Mouse (Mus musculus): ENCODE results near the gene Fbxw20. TPM values are rescaled to one million over a fixed set of nuclear protein-coding genes. Genes with fewer than 3 reads are reported as not detected.
"Not testable (repeated sequence)": the region's sequence is repeated elsewhere in the genome, so short reads cannot be mapped to it uniquely, and the experiment has no call there.

Fbxw20 gene
- not detected in 2 replicates for polyA plus RNA-seq (2015; fragmentation: Nextera tagmentation; extraction: Ambion mirVana)

DNA sequence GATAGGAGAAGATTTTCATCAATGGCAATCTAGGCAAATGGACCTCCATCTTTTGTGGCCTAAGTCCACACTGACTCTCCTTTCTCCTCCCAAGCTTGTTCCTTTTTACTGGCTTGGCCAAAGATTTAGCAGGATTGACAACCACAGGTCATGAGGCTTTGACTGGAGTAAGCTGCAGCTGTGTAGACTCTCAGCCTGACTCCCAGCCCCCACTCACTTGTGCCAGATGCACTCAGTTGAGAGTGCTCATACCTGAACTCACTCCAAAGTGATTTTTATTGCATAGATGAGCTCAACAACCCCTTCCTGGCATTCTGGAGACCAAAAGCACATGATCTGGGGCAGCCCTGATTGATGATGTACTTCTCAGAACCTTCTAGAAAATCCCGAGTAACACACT lies at the start of gene Fbxw20:
Gene Fbxw20 (minus strand): TSS at position 101 of the 400 bp plus-strand sequence.
- Histone ChIP-seq H3K27ac (replicated peaks) (no peak within 1 kb of the TSS), H3K27me3 (no peaks in the 10 kb centered on the region), H3K9ac (no peak within 1 kb of the TSS), H3K9me3 (no peaks in the 10 kb centered on the region), H3K36me3 (no peaks in the 10 kb centered on the region), H3K4me3 (no peak within 1 kb of the TSS), H3K4me1 (replicated peaks) (no peaks in the 10 kb centered on the region), H3K4me2 (no peak within 1 kb of the TSS)
- ATAC-seq (ENCODE audit: low read depth), result no peak
- 93% methylated on average over 1 of the region's 1 CpGs for WGBS

DNA sequence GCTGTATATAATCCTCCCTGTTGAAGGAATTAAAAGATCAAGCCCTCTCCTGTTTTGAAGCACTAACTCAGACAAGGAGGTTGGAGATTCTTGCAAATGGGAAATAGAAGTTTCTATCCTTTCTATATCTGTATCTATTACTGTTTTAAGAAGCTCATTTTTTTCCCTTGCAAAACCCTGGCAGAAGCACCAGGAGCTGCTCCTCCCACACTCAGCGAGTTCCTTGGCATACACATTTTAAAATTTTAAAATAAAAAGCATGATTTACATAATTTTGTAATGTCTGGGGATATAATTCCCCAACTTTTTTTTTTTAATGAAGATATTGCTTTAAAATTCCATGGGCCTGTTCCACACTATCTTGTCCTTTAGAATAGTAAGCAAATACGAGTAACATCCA lies 28.5 kb upstream of the Fbxw20 start:
- H3K9me3 ChIP-seq, result no peaks in the 10 kb centered on the region
- 70% methylated on average over 2 of the region's 2 CpGs for WGBS
- ATAC-seq (ENCODE audit: low read depth), result no peak
- H3K4me1 ChIP-seq (replicated peaks), result no peaks in the 10 kb centered on the region
- H3K4me2 ChIP-seq, result no peak overlapping the region
- no peaks in the 10 kb centered on the region for H3K27me3 ChIP-seq
- H3K27ac ChIP-seq (replicated peaks), result no peak overlapping the region
- H3K4me3 ChIP-seq, result no peak overlapping the region
- no peak overlapping the region for H3K9ac ChIP-seq
- no peaks in the 10 kb centered on the region for H3K36me3 ChIP-seq

DNA sequence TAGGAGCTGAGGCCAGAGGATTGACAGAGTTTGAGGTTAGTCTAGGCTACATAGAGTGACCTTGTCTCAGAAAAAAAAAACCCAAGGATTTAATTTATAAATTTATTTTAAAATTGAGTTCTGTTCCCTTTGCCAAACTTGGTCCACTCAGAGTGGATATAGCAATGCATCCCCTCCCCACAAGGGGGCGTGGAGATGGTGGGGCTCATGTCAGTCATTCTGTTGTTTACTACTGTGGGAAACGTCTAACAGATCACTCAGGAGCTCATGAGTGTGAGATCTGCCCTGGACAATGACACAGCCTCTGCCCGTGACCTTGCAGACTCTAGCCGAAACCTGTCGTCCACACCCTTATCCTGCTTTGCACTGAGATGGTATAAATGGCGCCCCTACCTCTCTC lies 16.1 kb downstream of the Fbxw20 start:
- Histone ChIP-seq H3K9me3 (no peaks in the 10 kb centered on the region), H3K27ac (replicated peaks) (no peak overlapping the region)
- no peak for ATAC-seq (ENCODE audit: low read depth)

DNA sequence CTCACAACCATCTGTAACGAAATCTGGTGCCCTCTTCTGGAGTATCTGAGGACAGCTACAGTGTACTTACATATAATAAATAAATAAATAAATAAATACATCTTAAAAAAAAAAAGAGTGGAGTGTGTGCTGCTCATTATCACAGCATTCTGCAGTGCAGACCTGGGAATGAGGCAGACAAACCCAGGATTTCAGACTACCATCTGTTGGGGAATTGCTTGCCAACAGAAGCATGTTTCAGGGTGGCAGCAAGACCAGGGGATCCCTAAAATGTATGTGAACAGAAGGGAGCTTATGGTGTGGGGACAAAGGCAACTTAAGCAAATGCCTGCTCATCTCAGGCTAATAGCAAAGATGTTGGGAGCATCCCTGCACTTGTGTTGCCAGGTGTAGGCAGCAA lies 33.2 kb downstream of the Fbxw20 start:
- H3K36me3 ChIP-seq; H3K27ac ChIP-seq (replicated peaks); H3K4me1 ChIP-seq (replicated peaks); H3K9ac ChIP-seq; H3K4me2 ChIP-seq; H3K27me3 ChIP-seq; H3K9me3 ChIP-seq; ATAC-seq (ENCODE audit: low read depth); H3K4me3 ChIP-seq: not testable (repeated sequence)
- 65% methylated on average over 1 of the region's 1 CpGs for WGBS

More for the DNA sequence above, 16.1 kb downstream of the Fbxw20 start:
- no peaks in the 10 kb centered on the region for H3K36me3 ChIP-seq
- H3K27me3 ChIP-seq, result no peaks in the 10 kb centered on the region
- 73% methylated on average over 6 of the region's 6 CpGs for WGBS
- H3K4me3 ChIP-seq, result no peak overlapping the region
- no peak overlapping the region for H3K4me2 ChIP-seq
- H3K4me1 ChIP-seq (replicated peaks), result no peaks in the 10 kb centered on the region
- no peak overlapping the region for H3K9ac ChIP-seq

- H3K4me1 ChIP-seq (replicated peaks), result no peaks in the 10 kb centered on the region
- no peak overlapping the region for H3K9ac ChIP-seq
- 94% methylated on average over 1 of the region's 1 CpGs for WGBS
- H3K27ac ChIP-seq (replicated peaks), result no peak overlapping the region
- no peak for ATAC-seq (ENCODE audit: low read depth)
- no peak overlapping the region for H3K4me2 ChIP-seq
- H3K27me3 ChIP-seq, result no peaks in the 10 kb centered on the region
- no peak overlapping the region for H3K4me3 ChIP-seq
- no peaks in the 10 kb centered on the region for H3K9me3 ChIP-seq
- no peaks in the 10 kb centered on the region for H3K36me3 ChIP-seq
These were observed 34.2 kb downstream of the Fbxw20 start for GRCm38 (mm10) chr9:109200349-109200748.

DNA sequence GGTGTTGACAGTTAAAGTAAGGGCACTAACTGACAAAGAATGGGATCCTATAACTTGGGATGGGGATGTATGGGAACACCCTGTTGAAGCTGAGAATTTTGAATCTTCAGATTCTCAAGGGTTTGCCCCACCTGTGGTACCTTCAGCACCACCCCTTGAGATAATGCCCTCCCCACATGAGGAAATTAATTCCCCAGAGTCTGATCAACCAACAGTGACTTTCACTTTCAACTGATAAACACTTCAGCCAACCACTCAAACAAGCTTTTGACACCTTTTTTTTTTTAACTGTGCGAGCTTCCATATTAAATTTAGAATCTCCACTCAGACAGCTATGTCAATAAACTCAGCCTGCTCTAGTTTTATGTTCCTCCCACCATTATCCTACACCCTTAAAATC lies 35.2 kb downstream of the Fbxw20 start:
- no peaks in the 10 kb centered on the region for H3K9me3 ChIP-seq
- 74% methylated on average over 1 of the region's 1 CpGs for WGBS
- H3K4me3 ChIP-seq, result no peak overlapping the region
- H3K9ac ChIP-seq, result no peak overlapping the region
- H3K27ac ChIP-seq (replicated peaks), result no peak overlapping the region
- H3K4me2 ChIP-seq, result no peak overlapping the region
- ATAC-seq (ENCODE audit: low read depth), result no peak
- H3K4me1 ChIP-seq (replicated peaks), result no peaks in the 10 kb centered on the region
- H3K36me3 ChIP-seq, result no peaks in the 10 kb centered on the region
- no peaks in the 10 kb centered on the region for H3K27me3 ChIP-seq

GRCm38 (mm10) chr9:109195875-109196274 lies 38.7 kb downstream of the Fbxw20 start, which contains the start of gene Fbxw13:
Gene Fbxw13, minus strand, starts transcription at chr9:109195975.
- H3K27me3 ChIP-seq; H3K4me2 ChIP-seq; H3K9ac ChIP-seq; H3K4me1 ChIP-seq (replicated peaks); H3K27ac ChIP-seq (replicated peaks); H3K9me3 ChIP-seq; H3K36me3 ChIP-seq; H3K4me3 ChIP-seq; ATAC-seq (ENCODE audit: low read depth): not testable (repeated sequence)
- WGBS, result 87% methylated on average over 3 of the region's 3 CpGs

- 53% methylated on average over 1 of the region's 1 CpGs for WGBS
- H3K27ac ChIP-seq (replicated peaks), result no peak overlapping the region
- no peak overlapping the region for H3K4me3 ChIP-seq
- H3K27me3 ChIP-seq, result no peaks in the 10 kb centered on the region
- no peaks in the 10 kb centered on the region for H3K4me1 ChIP-seq (replicated peaks)
- no peak overlapping the region for H3K4me2 ChIP-seq
- no peak for ATAC-seq (ENCODE audit: low read depth)
- no peaks in the 10 kb centered on the region for H3K36me3 ChIP-seq
- H3K9ac ChIP-seq, result no peak overlapping the region
- H3K9me3 ChIP-seq, result no peaks in the 10 kb centered on the region; the same call in 1 of the 2 replicates
These were observed 57.3 kb downstream of the Fbxw20 start for GRCm38 (mm10) chr9:109177208-109177607.

DNA sequence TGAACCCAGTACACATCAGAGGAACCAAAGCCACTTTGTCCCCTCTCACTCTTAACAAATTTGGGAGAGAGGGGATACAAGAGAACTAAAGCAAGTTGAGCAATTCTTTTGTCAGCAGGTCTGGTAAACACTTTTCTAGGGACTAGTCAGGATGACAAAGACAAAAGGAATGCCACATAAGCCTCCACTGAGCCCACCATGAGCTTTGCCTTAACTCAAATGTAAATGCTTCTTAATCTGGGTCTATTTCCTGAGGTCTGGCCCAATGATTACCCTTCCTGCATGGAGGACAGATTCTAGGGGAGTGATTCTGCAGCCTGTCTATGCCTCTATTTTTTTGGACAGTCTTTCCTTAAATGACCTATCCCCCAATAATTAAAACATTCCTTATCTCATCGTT lies 58.3 kb downstream of the Fbxw20 start:
- 90% methylated on average over 1 of the region's 1 CpGs for WGBS
- Histone ChIP-seq H3K9ac (no peak overlapping the region), H3K4me2 (no peak overlapping the region), H3K4me1 (replicated peaks) (no peaks in the 10 kb centered on the region), H3K9me3 (peaks cover under 1% of the 10 kb centered on the region; the same call in 1 of the 2 replicates), H3K27me3 (no peaks in the 10 kb centered on the region), H3K36me3 (no peaks in the 10 kb centered on the region), H3K27ac (replicated peaks) (no peak overlapping the region), H3K4me3 (no peak overlapping the region)
- ATAC-seq (ENCODE audit: low read depth), result no peak

Other genes starting within 250 kb of the Fbxw20 start
- gene Ucn2, start 248.7 kb downstream of the Fbxw20 start, polyA plus RNA-seq (2015; fragmentation: Nextera tagmentation; extraction: Ambion mirVana), result not detected in 2 replicates
- gene Pfkfb4, start 243.0 kb downstream of the Fbxw20 start, polyA plus RNA-seq (2015; fragmentation: Nextera tagmentation; extraction: Ambion mirVana), result 19.9 and 22.4 TPM in 2 replicates
- gene Shisa5, start 196.2 kb downstream of the Fbxw20 start, polyA plus RNA-seq (2015; fragmentation: Nextera tagmentation; extraction: Ambion mirVana), result 58.7 and 59.9 TPM in 2 replicates
- gene Trex1, start 175.0 kb downstream of the Fbxw20 start, polyA plus RNA-seq (2015; fragmentation: Nextera tagmentation; extraction: Ambion mirVana), result 12.4 and 15.0 TPM in 2 replicates
- gene Atrip, start 160.6 kb downstream of the Fbxw20 start, polyA plus RNA-seq (2015; fragmentation: Nextera tagmentation; extraction: Ambion mirVana), result 26.3 and 29.5 TPM in 2 replicates
- gene Ccdc51, start 152.3 kb downstream of the Fbxw20 start, polyA plus RNA-seq (2015; fragmentation: Nextera tagmentation; extraction: Ambion mirVana), result 14.2 and 15.5 TPM in 2 replicates
- 726 and 792 TPM in 2 replicates for gene Tma7, start 152.2 kb downstream of the Fbxw20 start, polyA plus RNA-seq (2015; fragmentation: Nextera tagmentation; extraction: Ambion mirVana)
- gene Plxnb1, start 139.4 kb downstream of the Fbxw20 start, polyA plus RNA-seq (2015; fragmentation: Nextera tagmentation; extraction: Ambion mirVana), result 19.9 and 22.2 TPM in 2 replicates
- not detected in 2 replicates for gene Fbxw21, start 72.7 kb downstream of the Fbxw20 start, polyA plus RNA-seq (2015; fragmentation: Nextera tagmentation; extraction: Ambion mirVana)
- gene Fbxw13, start 38.8 kb downstream of the Fbxw20 start, polyA plus RNA-seq (2015; fragmentation: Nextera tagmentation; extraction: Ambion mirVana), result 0.23 TPM in 1 of 2 replicates, not detected in the other
- gene Fbxw14, start 52.9 kb upstream of the Fbxw20 start, polyA plus RNA-seq (2015; fragmentation: Nextera tagmentation; extraction: Ambion mirVana), result not detected in 2 replicates
- not detected in 2 replicates for gene Fbxw28, start 104.9 kb upstream of the Fbxw20 start, polyA plus RNA-seq (2015; fragmentation: Nextera tagmentation; extraction: Ambion mirVana)
- gene Fbxw22, start 169.5 kb upstream of the Fbxw20 start, polyA plus RNA-seq (2015; fragmentation: Nextera tagmentation; extraction: Ambion mirVana), result not detected in 2 replicates
- gene Fbxw16, start 214.4 kb upstream of the Fbxw20 start, polyA plus RNA-seq (2015; fragmentation: Nextera tagmentation; extraction: Ambion mirVana), result not detected in 2 replicates